Mouse (Mus musculus): ENCODE data around the gene Glra4. TPM values are rescaled to one million over a fixed set of nuclear protein-coding genes. Genes with fewer than 3 reads are reported as not detected.
A peak's percentile ranks its signal among the peaks of the same experiment; 100 is the strongest.
"Not testable (repeated sequence)": the region's sequence is repeated elsewhere in the genome, so short reads cannot be mapped to it uniquely, and the experiment has no call there.

The Glra4 gene
- polyA plus RNA-seq, 1 experiment from 2014 or later, result 0.11 TPM

DNA sequence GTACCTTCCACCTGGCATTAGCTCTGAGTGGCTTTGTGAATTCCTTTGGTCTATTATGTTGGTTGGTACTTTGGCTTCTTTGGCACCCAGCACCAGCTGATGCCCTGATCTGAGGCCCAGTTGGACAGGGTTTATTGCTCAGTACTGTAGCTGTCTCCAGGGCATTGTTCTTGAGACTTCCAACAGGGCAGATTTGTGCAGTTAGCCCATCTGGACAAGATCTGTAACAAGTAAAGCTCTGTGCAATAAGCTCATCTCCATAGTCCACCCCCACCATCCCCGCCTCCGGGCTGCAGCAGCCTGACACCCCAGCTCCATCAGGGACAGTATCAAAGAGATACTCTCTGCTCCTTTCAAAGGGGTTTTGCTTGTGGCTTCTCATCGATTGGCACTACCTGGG is 24.5 kb downstream of the Glra4 start:
- H3K4me3 ChIP-seq, result no peak overlapping the region
- no peak overlapping the region for H3K4me2 ChIP-seq (replicated peaks)
- no peak for ATAC-seq (ENCODE audit: low FRiP score, low read depth)
- no peaks in the 10 kb centered on the region for H3K4me1 ChIP-seq
- no peaks in the 10 kb centered on the region for H3K27me3 ChIP-seq
- no peak overlapping the region for H3K9ac ChIP-seq (replicated peaks)
- no peaks in the 10 kb centered on the region for H3K36me3 ChIP-seq
- WGBS, result 91% methylated on average over 3 of the region's 3 CpGs
- H3K27ac ChIP-seq (replicated peaks), result no peak overlapping the region
- no peaks in the 10 kb centered on the region for H3K9me3 ChIP-seq

DNA sequence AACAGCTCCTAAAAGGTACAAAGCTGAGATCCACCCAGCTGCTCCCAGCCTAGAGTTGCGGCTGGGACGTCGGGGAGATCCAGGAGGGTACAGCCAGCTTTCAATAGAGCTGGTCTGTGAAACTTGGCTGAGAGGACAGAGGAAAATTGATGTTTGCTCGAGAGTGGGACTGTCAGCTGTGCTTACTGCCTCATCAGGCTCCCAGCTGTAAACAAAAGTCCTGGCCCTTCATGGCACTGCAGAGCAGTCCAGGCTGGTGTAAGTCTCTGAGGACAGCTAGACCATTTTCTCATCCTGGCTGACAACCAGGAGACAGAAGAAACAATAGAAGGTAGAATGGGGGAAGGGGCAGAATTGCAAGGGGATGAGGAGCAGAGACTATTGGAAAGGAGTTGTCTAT is 30.6 kb downstream of the Glra4 start:
- Histone ChIP-seq H3K9me3 (no peaks in the 10 kb centered on the region), H3K27me3 (no peaks in the 10 kb centered on the region), H3K27ac (replicated peaks) (no peak overlapping the region), H3K4me2 (replicated peaks) (no peak overlapping the region), H3K4me1 (no peaks in the 10 kb centered on the region), H3K9ac (replicated peaks) (no peak overlapping the region), H3K36me3 (no peaks in the 10 kb centered on the region), H3K4me3 (no peak overlapping the region)
- WGBS, result 87% methylated on average over 4 of the region's 4 CpGs
- ATAC-seq (ENCODE audit: low FRiP score, low read depth), result no peak

DNA sequence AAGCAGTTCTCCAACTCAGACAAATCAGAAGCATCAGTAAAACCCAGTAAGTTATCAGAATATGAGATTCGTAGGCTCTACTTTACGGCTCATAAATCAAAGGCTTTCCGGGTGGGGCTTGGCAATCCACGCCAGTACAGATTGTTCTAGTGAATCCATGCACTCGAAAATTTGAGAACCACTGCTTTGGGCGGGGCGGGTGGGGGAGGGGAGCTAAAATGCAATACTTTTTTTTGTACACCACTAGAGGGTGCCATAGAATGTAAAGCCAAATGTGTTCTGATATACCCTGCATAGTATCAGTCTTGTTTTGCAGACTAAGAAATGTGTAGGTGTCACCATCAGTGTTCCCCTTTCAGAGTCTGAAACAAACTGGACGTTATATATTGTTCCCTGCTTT is 35.3 kb downstream of the Glra4 start:
- no peak overlapping the region for H3K9ac ChIP-seq (replicated peaks)
- H3K4me3 ChIP-seq, result no peak overlapping the region
- H3K27me3 ChIP-seq, result no peaks in the 10 kb centered on the region
- H3K9me3 ChIP-seq, result no peaks in the 10 kb centered on the region
- H3K4me1 ChIP-seq, result no peaks in the 10 kb centered on the region
- H3K27ac ChIP-seq (replicated peaks), result no peak overlapping the region
- no peaks in the 10 kb centered on the region for H3K36me3 ChIP-seq
- ATAC-seq (ENCODE audit: low FRiP score, low read depth), result no peak
- 78% methylated on average over 8 of the region's 8 CpGs for WGBS
- no peak overlapping the region for H3K4me2 ChIP-seq (replicated peaks)

DNA sequence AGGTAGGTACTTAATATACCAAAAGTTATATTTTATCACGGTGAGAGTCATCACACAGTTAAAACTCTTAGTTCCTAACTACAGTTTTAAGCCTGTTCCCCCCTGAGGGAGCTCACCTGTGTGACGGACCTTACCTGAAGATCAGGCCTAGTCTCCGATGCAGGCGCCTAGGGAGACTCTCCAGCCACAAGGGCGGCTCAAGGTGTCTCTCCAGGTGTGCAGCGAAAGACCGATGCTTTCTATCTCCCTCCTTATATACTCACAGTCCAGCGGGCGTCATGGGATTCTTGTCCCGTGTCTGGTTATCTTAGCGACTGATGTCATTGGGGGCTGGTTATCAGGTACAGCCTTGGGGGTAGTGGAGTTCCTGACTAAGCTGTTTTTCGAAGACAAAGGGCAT is 36.5 kb downstream of the Glra4 start, which contains the start of gene Morf4l2:
TSS of gene Morf4l2 (minus strand) at position 232 of the 400 bp plus-strand sequence.
- H3K4me1 ChIP-seq, result peaks cover 5% of the 10 kb centered on the region; the same call in 1 of the 2 replicates
- H3K27ac ChIP-seq (replicated peaks), result peak within 1 kb of the TSS; percentile 83
- H3K4me2 ChIP-seq (replicated peaks), result peak within 1 kb of the TSS; percentile 56
- 87% methylated on average over 12 of the region's 12 CpGs for WGBS
- peak within 1 kb of the TSS; percentile 51; the same call in 1 of the 2 replicates for H3K4me3 ChIP-seq
- H3K9me3 ChIP-seq, result no peaks in the 10 kb centered on the region
- no peak within 1 kb of the TSS for H3K9ac ChIP-seq (replicated peaks)
- H3K27me3 ChIP-seq, result no peaks in the 10 kb centered on the region
- 0 out of 2 replicates have a peak, but pooled peaks cover 5% of the 10 kb centered on the region for H3K36me3 ChIP-seq
- no peak for ATAC-seq (ENCODE audit: low FRiP score, low read depth)

DNA sequence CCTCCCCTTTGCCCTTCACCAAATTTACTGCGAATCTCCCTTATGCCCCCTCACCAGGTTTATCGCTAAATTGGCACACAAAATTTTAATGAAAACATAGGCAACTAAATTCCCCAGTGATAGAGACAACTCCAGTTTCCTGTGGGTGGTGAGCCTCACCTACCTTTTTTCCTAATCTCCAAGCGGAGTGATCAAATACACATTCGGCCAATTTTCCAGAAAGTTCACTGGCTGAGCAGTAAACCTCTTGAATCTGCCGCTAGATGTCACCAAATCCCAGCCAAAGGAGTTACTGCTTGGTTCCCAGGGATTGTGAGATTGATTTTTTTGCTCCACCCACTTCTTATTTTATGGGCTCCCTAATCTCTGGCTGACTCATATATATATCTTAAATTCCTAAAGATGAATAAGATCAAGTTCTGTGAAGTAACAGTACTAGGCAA is 37.3 kb downstream of the Glra4 start:
- Histone ChIP-seq H3K4me1 (peaks cover 6% of the 10 kb centered on the region; the same call in 1 of the 2 replicates), H3K9ac (replicated peaks) (no peak overlapping the region), H3K4me2 (replicated peaks) (peak overlapping the region; percentile 56), H3K36me3 (0 out of 2 replicates have a peak, but pooled peaks cover 7% of the 10 kb centered on the region), H3K4me3 (peak overlapping the region; percentile 51; the same call in 1 of the 2 replicates), H3K9me3 (no peaks in the 10 kb centered on the region), H3K27me3 (no peaks in the 10 kb centered on the region), H3K27ac (replicated peaks) (peak overlapping the region; percentile 83)
- 33% methylated on average over 5 of the region's 5 CpGs for WGBS
- ATAC-seq (ENCODE audit: low FRiP score, low read depth), result no peak

DNA sequence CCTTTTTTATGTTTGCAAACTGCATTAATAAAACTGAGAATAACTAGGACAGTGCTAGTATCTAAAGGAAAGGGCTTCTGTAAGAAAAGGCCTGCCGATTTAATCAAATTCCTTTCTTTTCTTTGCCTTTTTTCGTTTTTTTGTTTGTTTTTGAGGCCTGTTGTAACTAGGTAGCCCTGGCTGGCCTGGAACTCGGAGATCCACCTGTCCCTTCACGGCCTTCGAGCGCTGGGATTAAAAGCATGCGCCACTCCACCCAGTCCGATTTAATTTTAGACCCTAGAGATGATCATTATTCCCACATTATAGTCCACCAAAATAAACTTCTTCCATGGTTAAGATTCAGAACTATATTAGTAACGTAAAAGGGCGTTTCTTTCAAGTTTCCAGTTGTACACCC is 37.7 kb downstream of the Glra4 start:
- 0 out of 2 replicates have a peak, but pooled peaks cover 7% of the 10 kb centered on the region for H3K36me3 ChIP-seq
- H3K9ac ChIP-seq (replicated peaks), result peak overlapping the region; percentile 52; the same call in 1 of the 2 replicates
- WGBS, result 33% methylated on average over 10 of the region's 10 CpGs
- no peaks in the 10 kb centered on the region for H3K27me3 ChIP-seq
- no peak for ATAC-seq (ENCODE audit: low FRiP score, low read depth)
- H3K4me3 ChIP-seq, result peak overlapping the region; percentile 51
- H3K4me1 ChIP-seq, result peaks cover 6% of the 10 kb centered on the region; the same call in 1 of the 2 replicates
- H3K4me2 ChIP-seq (replicated peaks), result peak overlapping the region; percentile 56
- no peaks in the 10 kb centered on the region for H3K9me3 ChIP-seq
- peak overlapping the region; percentile 83 for H3K27ac ChIP-seq (replicated peaks)

DNA sequence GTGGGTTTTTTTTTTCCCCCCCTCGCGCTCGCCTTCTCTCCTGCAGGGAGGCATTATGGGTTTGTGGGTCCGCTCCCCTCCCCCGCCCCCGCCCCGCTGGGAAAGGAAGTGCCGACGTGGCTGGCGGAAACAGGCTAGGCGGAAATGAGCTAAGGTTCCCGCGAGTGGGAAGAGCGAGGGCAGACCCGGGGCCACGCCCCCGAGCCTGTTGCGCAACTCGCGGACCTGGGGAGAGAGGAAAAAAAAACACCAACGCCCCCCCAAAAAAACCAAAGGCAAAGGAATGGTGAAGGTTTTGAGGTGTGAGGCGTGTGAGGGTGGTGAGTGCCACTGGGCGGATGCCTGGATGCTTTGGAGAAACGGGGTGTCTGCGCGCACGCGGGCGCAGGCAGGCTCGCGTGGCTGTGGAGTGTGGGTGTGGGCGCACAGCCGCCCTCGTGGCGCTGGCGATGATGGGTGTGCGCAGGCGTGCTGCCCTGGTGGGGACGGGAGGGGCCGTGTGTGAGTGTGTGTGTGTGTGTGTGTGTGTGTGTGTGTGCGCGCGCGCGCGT is 38.2 kb downstream of the Glra4 start:
- WGBS, result 33% methylated on average over 40 of the region's 46 CpGs
- no peaks in the 10 kb centered on the region for H3K27me3 ChIP-seq
- peak overlapping the region; percentile 51 for H3K4me3 ChIP-seq
- H3K4me2 ChIP-seq (replicated peaks), result peak overlapping the region; percentile 56
- ATAC-seq (ENCODE audit: low FRiP score, low read depth), result peak; percentile 57
- H3K36me3 ChIP-seq, result 0 out of 2 replicates have a peak, but pooled peaks cover 7% of the 10 kb centered on the region
- H3K9me3 ChIP-seq, result no peaks in the 10 kb centered on the region
- H3K9ac ChIP-seq (replicated peaks), result peak overlapping the region; percentile 52; the same call in 1 of the 2 replicates
- peaks cover 6% of the 10 kb centered on the region; the same call in 1 of the 2 replicates for H3K4me1 ChIP-seq
- peak overlapping the region; percentile 83 for H3K27ac ChIP-seq (replicated peaks)

DNA sequence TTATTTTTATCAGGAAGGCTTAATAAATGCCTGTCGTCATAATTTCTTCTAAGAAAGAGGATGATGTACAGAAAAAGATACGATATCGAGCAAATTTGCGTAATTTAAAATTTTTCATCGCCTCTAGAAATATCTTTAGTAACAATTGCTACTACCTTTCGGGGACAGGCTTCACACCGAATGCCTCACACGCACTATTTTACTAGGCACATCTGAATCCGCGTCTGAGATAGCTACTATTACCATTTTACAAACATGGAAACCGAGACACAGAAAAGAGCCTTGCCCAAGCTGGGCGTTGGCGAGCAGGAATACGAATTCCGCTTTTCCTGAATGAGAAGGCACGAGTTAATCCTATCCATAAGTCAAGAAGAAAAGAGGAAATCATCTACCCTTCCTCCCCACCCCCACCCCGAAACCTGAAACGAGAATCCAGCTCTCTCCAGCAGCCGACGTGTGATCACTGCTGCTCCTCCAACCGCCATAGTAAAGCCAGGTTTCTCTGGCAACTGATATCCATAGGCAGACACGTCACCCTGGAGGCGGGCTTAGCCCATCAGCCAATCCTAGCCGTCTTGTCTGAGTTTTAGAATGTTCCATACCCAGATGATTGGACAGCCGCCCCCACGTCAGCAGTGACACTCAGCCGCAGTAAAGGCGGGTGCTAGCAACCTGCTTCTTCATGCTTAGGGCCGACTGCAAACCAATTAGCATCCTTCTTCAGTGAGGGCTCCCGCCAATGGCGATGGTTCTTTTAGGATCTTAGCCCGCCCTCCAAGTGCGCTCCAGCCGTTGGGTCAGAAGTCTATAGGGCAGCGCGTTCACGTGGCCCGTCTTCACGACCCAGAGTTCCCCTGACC is 38.9 kb downstream of the Glra4 start:
- no peaks in the 10 kb centered on the region for H3K9me3 ChIP-seq
- H3K9ac ChIP-seq (replicated peaks), result peak overlapping the region; percentile 57
- peaks cover 6% of the 10 kb centered on the region; the same call in 1 of the 2 replicates for H3K4me1 ChIP-seq
- WGBS, result 27% methylated on average over 39 of the region's 39 CpGs
- peak overlapping the region; percentile 51 for H3K4me3 ChIP-seq
- H3K36me3 ChIP-seq, result 0 out of 2 replicates have a peak, but pooled peaks cover 7% of the 10 kb centered on the region
- peak overlapping the region; percentile 83 for H3K27ac ChIP-seq (replicated peaks)
- H3K4me2 ChIP-seq (replicated peaks), result peak overlapping the region; percentile 38
- peak; percentile 98 for ATAC-seq (ENCODE audit: low FRiP score, low read depth)
- no peaks in the 10 kb centered on the region for H3K27me3 ChIP-seq

DNA sequence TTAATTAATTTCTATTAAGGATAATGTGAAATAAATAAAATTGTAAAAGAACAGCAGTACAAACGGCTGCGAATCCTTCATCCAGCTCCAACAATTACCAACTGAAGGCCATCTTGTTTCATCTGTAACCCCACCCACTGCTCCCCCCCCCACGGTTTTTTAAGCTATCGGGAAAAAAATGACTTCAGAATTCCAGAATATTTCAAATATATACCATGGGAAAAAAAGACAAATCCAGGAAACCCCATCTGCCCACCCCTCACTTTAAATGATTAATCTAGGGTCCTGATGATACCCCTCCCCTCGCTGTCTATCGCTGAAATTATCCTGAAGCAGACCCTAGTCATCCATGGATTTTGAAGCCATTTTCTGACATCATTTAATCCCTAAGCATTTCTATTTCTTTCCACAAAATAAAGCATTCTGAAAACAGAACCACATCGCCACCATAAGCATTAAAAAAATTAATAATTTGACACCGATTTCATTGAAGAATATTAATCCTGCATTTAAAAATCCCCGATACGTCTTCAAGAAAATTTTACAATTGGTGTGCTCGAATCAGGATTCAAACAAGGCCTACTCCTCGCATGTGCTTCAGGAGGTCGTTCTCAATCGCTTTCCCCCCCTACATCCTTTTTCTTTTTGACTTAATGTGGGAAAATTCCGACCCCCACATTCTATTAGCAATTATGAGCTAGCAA is 39.7 kb downstream of the Glra4 start:
- WGBS, result 23% methylated on average over 15 of the region's 15 CpGs
- Histone ChIP-seq H3K27ac (replicated peaks) (0 out of 2 replicates have a peak overlapping the region, but pooled peaks have one; percentile 42), H3K9ac (replicated peaks) (peak overlapping the region; percentile 57; the same call in 1 of the 2 replicates), H3K4me2 (replicated peaks) (peak overlapping the region; percentile 38), H3K9me3 (no peaks in the 10 kb centered on the region), H3K4me3 (peak overlapping the region; percentile 51), H3K36me3 (0 out of 2 replicates have a peak, but pooled peaks cover 7% of the 10 kb centered on the region), H3K4me1 (peaks cover 6% of the 10 kb centered on the region; the same call in 1 of the 2 replicates), H3K27me3 (no peaks in the 10 kb centered on the region)
- no peak for ATAC-seq (ENCODE audit: low FRiP score, low read depth)

DNA sequence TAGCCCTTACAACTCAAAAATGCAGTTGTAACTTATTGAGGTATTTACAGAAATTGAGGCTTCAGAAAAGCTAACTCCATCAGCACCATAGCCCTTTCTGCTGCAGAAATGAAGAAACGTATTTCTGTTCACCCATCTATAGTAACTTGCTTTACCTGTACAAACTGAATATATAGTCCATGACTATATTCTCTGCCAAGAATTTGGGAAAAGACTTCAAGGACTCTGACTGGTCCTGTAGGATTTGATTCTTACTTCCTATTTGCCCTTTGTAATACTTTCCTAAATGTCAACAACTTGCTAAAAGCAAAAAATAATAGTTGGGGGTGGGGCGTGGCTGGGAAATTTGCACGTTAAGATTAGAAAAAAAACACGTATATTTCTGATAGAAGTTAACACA is 47.9 kb downstream of the Glra4 start:
- 90% methylated on average over 4 of the region's 4 CpGs for WGBS
- Histone ChIP-seq H3K4me1 (no peaks in the 10 kb centered on the region), H3K4me2 (replicated peaks) (no peak overlapping the region), H3K9me3 (no peaks in the 10 kb centered on the region), H3K9ac (replicated peaks) (no peak overlapping the region), H3K27me3 (no peaks in the 10 kb centered on the region), H3K36me3 (0 out of 2 replicates have a peak, but pooled peaks cover 2% of the 10 kb centered on the region), H3K4me3 (no peak overlapping the region), H3K27ac (replicated peaks) (no peak overlapping the region)
- no peak for ATAC-seq (ENCODE audit: low FRiP score, low read depth)

DNA sequence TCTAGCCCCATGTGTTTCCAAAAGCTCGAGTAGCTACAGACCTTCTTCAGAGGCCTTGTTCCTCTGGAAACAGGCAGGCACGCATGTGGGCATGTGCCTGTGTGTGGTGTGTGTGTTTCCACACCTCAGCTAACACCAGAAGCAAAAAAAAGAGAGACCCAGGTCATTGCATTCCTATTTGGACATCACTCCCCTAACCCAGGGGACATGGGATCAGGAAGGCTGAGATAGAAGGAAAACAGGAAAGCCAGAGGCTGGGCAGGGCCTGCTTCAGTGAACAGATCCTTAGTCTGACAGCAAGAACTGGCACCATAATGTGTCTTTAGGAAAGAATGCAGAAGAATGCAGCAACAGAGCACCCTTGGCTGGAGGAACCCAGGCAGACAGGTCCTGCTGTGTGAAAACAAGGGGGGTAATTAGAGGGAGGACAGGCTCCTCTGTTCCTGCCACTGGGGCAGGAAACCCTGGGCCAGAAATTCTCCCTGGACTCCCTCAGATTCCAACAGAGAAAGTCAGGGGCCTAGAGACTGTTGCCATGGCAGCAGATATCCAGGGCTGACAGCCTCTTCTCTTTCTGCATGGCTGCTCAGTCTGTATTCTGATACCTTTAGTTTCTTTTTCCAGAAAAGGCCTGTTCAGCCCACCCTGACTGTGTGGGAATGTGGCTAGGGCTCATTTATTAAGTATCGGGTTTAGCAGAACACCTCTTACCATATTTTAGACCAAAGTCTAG is 65.0 kb downstream of the Glra4 start:
- H3K4me3 ChIP-seq, result not testable (repeated sequence)
- 27% methylated on average over 3 of the region's 3 CpGs for WGBS

More for the DNA sequence above, 65.0 kb downstream of the Glra4 start:
- H3K4me1 ChIP-seq; H3K9me3 ChIP-seq; H3K4me2 ChIP-seq (replicated peaks); H3K9ac ChIP-seq (replicated peaks); H3K27me3 ChIP-seq; H3K36me3 ChIP-seq: not testable (repeated sequence)
- ATAC-seq (ENCODE audit: low FRiP score, low read depth), result peak; percentile 88
- H3K27ac ChIP-seq (replicated peaks), result 0 out of 2 replicates have a peak overlapping the region, but pooled peaks have one; percentile 42
